Mouse (Mus musculus) liver, embryonic 14.5 days (tissue): Measurements from ENCODE around the gene Syk.

Experiments used
- CTCF ChIP-seq: IDR thresholded peaks from 2 replicates; pipeline ENCODE4 v1.5.1; 2016; ENCODE audit warnings: antibody characterized with exemption, low read depth, control low read depth
- EP300 ChIP-seq: IDR thresholded peaks from 2 replicates; pipeline ENCODE4 v1.6.1; 2016; ENCODE audit warnings: antibody characterized with exemption, low read depth

GRCm38 (mm10) chr13:52654081-52654829, 71.3 kb downstream of the Syk start:
- TF ChIP-seq CTCF, result no peak
- TF ChIP-seq EP300, result no peak
